Mouse (Mus musculus) effector memory CD4-positive, alpha-beta T cell, adult 5 months (primary cell): ENCODE measurements around the gene Gm438. TPM values are rescaled to one million over a fixed set of nuclear protein-coding genes. Genes with fewer than 3 reads are reported as not detected.

ENCODE experiments used
- polyA plus RNA-seq: library from polyadenylated mRNA; unstranded; fragments of 100-300 nt; shearing (Covaris generic); gene quantifications from one replicate; pipeline ENCODE4 v1.2.1, GENCODE M21; 2017

Gm438 gene
- not detected for polyA plus RNA-seq

GRCm38 (mm10) chr4:144786483-144786882 is at the start of gene Gm438:
Gm438 (minus strand) TSS chr4:144786583.

Other genes starting within 250 kb of the Gm438 start
- gene Gm13124, start 221.4 kb downstream of the Gm438 start, polyA plus RNA-seq: not detected
- gene Aadacl4, start 172.9 kb downstream of the Gm438 start, polyA plus RNA-seq: not detected
- not detected for gene Gm436, start 100.2 kb downstream of the Gm438 start, polyA plus RNA-seq
- gene Gm13178, start 65.2 kb downstream of the Gm438 start, polyA plus RNA-seq: not detected
- gene Dhrs3, start 106.2 kb upstream of the Gm438 start, polyA plus RNA-seq: 16.9 TPM